Mouse (Mus musculus): ENCODE data around the gene Serac1. TPM values are rescaled to one million over a fixed set of nuclear protein-coding genes. Genes with fewer than 3 reads are reported as not detected.

Gene Serac1
- total RNA-seq (2014; fragmentation: Nextera tagmentation) (9.6 and 16.6 TPM in 2 replicates), total RNA-seq (2017) (9.5 and 9.6 TPM in 2 replicates), polyA plus RNA-seq (2012) (4.3 and 6.9 TPM in 2 replicates)

GRCm38 (mm10) chr17:6079287-6080122, at the start of gene Serac1, which contains the start of gene Gtf2h5:
TSS of gene Serac1 (minus strand) at chr17:6079741.
TSS of gene Gtf2h5 (plus strand) at chr17:6079786.
- TF ChIP-seq GATA1 (IDR thresholded peaks at IDR 0.05; ENCODE audit: borderline replicate concordance, low read length) (no peak), TAL1 (conservative IDR thresholded peaks at IDR 0.05; ENCODE audit: low read depth, low read length) (no peak)
- peaks cover 17% of the 10 kb centered on the region for H3K4me1 ChIP-seq (ENCODE audit: insufficient read depth, low read depth, low read length)
- H3K27me3 ChIP-seq (ENCODE audit: insufficient read depth, low read length): no peaks in the 10 kb centered on the region
- no peaks in the 10 kb centered on the region for H3K9me3 ChIP-seq (replicated peaks)
- peak within 1 kb of the TSS; percentile 98 for H3K4me3 ChIP-seq (ENCODE audit: low read depth, low read length)
- peaks cover 50% of the 10 kb centered on the region for H3K36me3 ChIP-seq (replicated peaks)
- DNase-seq (ENCODE audit: low spot score) (peak; percentile 93), ATAC-seq (ENCODE audit: extremely low read depth, insufficient number of reproducible peaks, low FRiP score, poor library complexity, severe bottlenecking) (peak; percentile 90)

- no peak for DNase-seq (ENCODE audit: low spot score)
- H3K9me3 ChIP-seq (replicated peaks): no peaks in the 10 kb centered on the region
- peaks cover 21% of the 10 kb centered on the region for H3K36me3 ChIP-seq (replicated peaks)
- no peaks in the 10 kb centered on the region for H3K27me3 ChIP-seq (ENCODE audit: insufficient read depth, low read length)
- peak; percentile 40 for ATAC-seq (ENCODE audit: extremely low read depth, insufficient number of reproducible peaks, low FRiP score, poor library complexity, severe bottlenecking)
- no peak overlapping the region for H3K4me3 ChIP-seq (ENCODE audit: low read depth, low read length)
- H3K4me1 ChIP-seq (ENCODE audit: insufficient read depth, low read depth, low read length): peaks cover 6% of the 10 kb centered on the region; the same call in 1 of the 2 replicates
- TF ChIP-seq POLR2AphosphoS5 (IDR thresholded peaks at IDR 0.05; ENCODE audit: insufficient replicate concordance, low read depth, low read length): no peak
Observed at GRCm38 (mm10) chr17:6128039-6128438, 48.5 kb upstream of the Serac1 start.

GRCm38 (mm10) chr17:6125441-6125840, 45.9 kb upstream of the Serac1 start:
- ATAC-seq (ENCODE audit: extremely low read depth, insufficient number of reproducible peaks, low FRiP score, poor library complexity, severe bottlenecking) (no peak), DNase-seq (ENCODE audit: low spot score) (no peak)
- no peak for TF ChIP-seq GATA1 (IDR thresholded peaks at IDR 0.05; ENCODE audit: borderline replicate concordance, low read length)
- no peak for TF ChIP-seq POLR2AphosphoS5 (IDR thresholded peaks at IDR 0.05; ENCODE audit: insufficient replicate concordance, low read depth, low read length)
- no peak for TF ChIP-seq CTCF (IDR thresholded peaks at IDR 0.05; ENCODE audit: low read depth, low read length)
- no peak for TF ChIP-seq GATA2 (IDR thresholded peaks at IDR 0.05; ENCODE audit: borderline replicate concordance, low read depth, low read length)
- TF ChIP-seq TAL1 (conservative IDR thresholded peaks at IDR 0.05; ENCODE audit: low read depth, low read length): no peak
- Histone ChIP-seq H3K27me3 (ENCODE audit: insufficient read depth, low read length) (no peaks in the 10 kb centered on the region), H3K9me3 (replicated peaks) (no peaks in the 10 kb centered on the region), H3K4me1 (ENCODE audit: insufficient read depth, low read depth, low read length) (peaks cover 12% of the 10 kb centered on the region; the same call in 1 of the 2 replicates), H3K36me3 (replicated peaks) (peaks cover 30% of the 10 kb centered on the region), H3K4me3 (ENCODE audit: low read depth, low read length) (no peak overlapping the region)

GRCm38 (mm10) chr17:6123776-6124175, 44.2 kb upstream of the Serac1 start:
- no peaks in the 10 kb centered on the region for H3K27me3 ChIP-seq (ENCODE audit: insufficient read depth, low read length)
- H3K4me1 ChIP-seq (ENCODE audit: insufficient read depth, low read depth, low read length): peaks cover 12% of the 10 kb centered on the region; the same call in 1 of the 2 replicates
- ATAC-seq (ENCODE audit: extremely low read depth, insufficient number of reproducible peaks, low FRiP score, poor library complexity, severe bottlenecking): no peak
- TF ChIP-seq CTCF (IDR thresholded peaks at IDR 0.05; ENCODE audit: low read depth, low read length): no peak
- no peak for TF ChIP-seq GATA2 (IDR thresholded peaks at IDR 0.05; ENCODE audit: borderline replicate concordance, low read depth, low read length)
- no peak for TF ChIP-seq GATA1 (IDR thresholded peaks at IDR 0.05; ENCODE audit: borderline replicate concordance, low read length)
- TF ChIP-seq TAL1 (conservative IDR thresholded peaks at IDR 0.05; ENCODE audit: low read depth, low read length): no peak
- TF ChIP-seq POLR2AphosphoS5 (IDR thresholded peaks at IDR 0.05; ENCODE audit: insufficient replicate concordance, low read depth, low read length): no peak
- no peak for DNase-seq (ENCODE audit: low spot score)
- peaks cover 33% of the 10 kb centered on the region for H3K36me3 ChIP-seq (replicated peaks)
- H3K9me3 ChIP-seq (replicated peaks): no peaks in the 10 kb centered on the region
- no peak overlapping the region for H3K4me3 ChIP-seq (ENCODE audit: low read depth, low read length)

GRCm38 (mm10) chr17:6118861-6119260, 39.3 kb upstream of the Serac1 start:
- Histone ChIP-seq H3K4me1 (ENCODE audit: insufficient read depth, low read depth, low read length) (peaks cover 6% of the 10 kb centered on the region; the same call in 1 of the 2 replicates), H3K9me3 (replicated peaks) (no peaks in the 10 kb centered on the region), H3K4me3 (ENCODE audit: low read depth, low read length) (no peak overlapping the region), H3K27me3 (ENCODE audit: insufficient read depth, low read length) (no peaks in the 10 kb centered on the region), H3K36me3 (replicated peaks) (peaks cover 40% of the 10 kb centered on the region)
- ATAC-seq (ENCODE audit: extremely low read depth, insufficient number of reproducible peaks, low FRiP score, poor library complexity, severe bottlenecking) (no peak), DNase-seq (ENCODE audit: low spot score) (no peak)
- TF ChIP-seq TAL1 (conservative IDR thresholded peaks at IDR 0.05; ENCODE audit: low read depth, low read length) (no peak), GATA2 (IDR thresholded peaks at IDR 0.05; ENCODE audit: borderline replicate concordance, low read depth, low read length) (no peak), CTCF (IDR thresholded peaks at IDR 0.05; ENCODE audit: low read depth, low read length) (no peak), GATA1 (IDR thresholded peaks at IDR 0.05; ENCODE audit: borderline replicate concordance, low read length) (no peak), POLR2AphosphoS5 (IDR thresholded peaks at IDR 0.05; ENCODE audit: insufficient replicate concordance, low read depth, low read length) (no peak)

- ATAC-seq (ENCODE audit: extremely low read depth, insufficient number of reproducible peaks, low FRiP score, poor library complexity, severe bottlenecking): no peak
Observed at GRCm38 (mm10) chr17:6117917-6118316, 38.4 kb upstream of the Serac1 start.

More at GRCm38 (mm10) chr17:6117917-6118316, 38.4 kb upstream of the Serac1 start:
- TF ChIP-seq GATA2 (IDR thresholded peaks at IDR 0.05; ENCODE audit: borderline replicate concordance, low read depth, low read length) (no peak), TAL1 (conservative IDR thresholded peaks at IDR 0.05; ENCODE audit: low read depth, low read length) (no peak), CTCF (IDR thresholded peaks at IDR 0.05; ENCODE audit: low read depth, low read length) (no peak), POLR2AphosphoS5 (IDR thresholded peaks at IDR 0.05; ENCODE audit: insufficient replicate concordance, low read depth, low read length) (no peak), GATA1 (IDR thresholded peaks at IDR 0.05; ENCODE audit: borderline replicate concordance, low read length) (no peak)
- no peak for DNase-seq (ENCODE audit: low spot score)
- Histone ChIP-seq H3K4me1 (ENCODE audit: insufficient read depth, low read depth, low read length) (peaks cover 6% of the 10 kb centered on the region; the same call in 1 of the 2 replicates), H3K9me3 (replicated peaks) (no peaks in the 10 kb centered on the region), H3K4me3 (ENCODE audit: low read depth, low read length) (no peak overlapping the region), H3K27me3 (ENCODE audit: insufficient read depth, low read length) (no peaks in the 10 kb centered on the region), H3K36me3 (replicated peaks) (peaks cover 36% of the 10 kb centered on the region)
